Mouse (Mus musculus) intestine, postnatal 0 days (tissue): ENCODE results near the gene Smg5. TPM values are rescaled to one million over a fixed set of nuclear protein-coding genes. Genes with fewer than 3 reads are reported as not detected.

Experiments
- ATAC-seq: fragments of 200-750 bp; cut with Nextera tagmentation; 2 replicates; pipeline ENCODE4 v1.8.0; 2017; ENCODE audit warnings: mild to moderate bottlenecking, moderate TSS enrichment, moderate library complexity
- H3K27ac ChIP-seq: fragments of 300-500 bp; sonication (generic); 2 replicates; pipeline ENCODE4 v1.5.1; 2014; ENCODE audit warnings: mild to moderate bottlenecking, low read depth, low read length, moderate library complexity
- H3K27me3 ChIP-seq: fragments of 300-500 bp; sonication (generic); replicated peaks from 2 replicates; pipeline ENCODE4 v1.6.1; 2014; ENCODE audit warnings: low read length, mixed read lengths; ENCODE audit not compliant: control insufficient read depth, insufficient read depth
- H3K36me3 ChIP-seq: fragments of 300-500 bp; sonication (generic); 2 replicates; pipeline ENCODE4 v1.6.1; 2014; ENCODE audit warnings: mild to moderate bottlenecking, moderate library complexity; ENCODE audit not compliant: control insufficient read depth, insufficient read depth
- H3K4me1 ChIP-seq: fragments of 300-500 bp; sonication (generic); replicated peaks from 2 replicates; pipeline ENCODE4 v1.6.1; 2014; ENCODE audit warnings: antibody characterized with exemption, low read length, mixed read lengths; ENCODE audit not compliant: control insufficient read depth, insufficient read depth
- H3K4me2 ChIP-seq: fragments of 300-500 bp; sonication (generic); replicated peaks from 2 replicates; pipeline ENCODE4 v1.6.1; 2014; ENCODE audit warnings: low read depth, mild to moderate bottlenecking, moderate library complexity
- H3K4me3 ChIP-seq: fragments of 300-500 bp; sonication (generic); 2 replicates; pipeline ENCODE4 v1.5.1; 2014; ENCODE audit warnings: low read depth, low read length
- H3K9ac ChIP-seq: fragments of 300-500 bp; sonication (generic); 2 replicates; pipeline ENCODE4 v1.6.1; 2014; ENCODE audit warnings: mild to moderate bottlenecking, low read depth, low read length
- H3K9me3 ChIP-seq: fragments of 300-500 bp; sonication (generic); 2 replicates; pipeline ENCODE4 v1.6.1; 2016; ENCODE audit warnings: mixed run types; ENCODE audit not compliant: control insufficient read depth
- CTCF ChIP-seq: sonication (generic); IDR thresholded peaks from 2 replicates; pipeline ENCODE4 v1.5.1; 2016; ENCODE audit warnings: low read depth, mild to moderate bottlenecking, control low read depth, antibody characterized with exemption, moderate library complexity
- WGBS: fragments of 180-500 bp; shearing (Covaris S2); extraction: QIAGEN DNeasy Blood & Tissue Kit; methylation state at CpG from one replicate; pipeline ENCODE4 v1.1.7; 2014; 5-methylcytosine and 5-hydroxymethylcytosine counted together
- polyA plus RNA-seq: library from polyadenylated mRNA; unstranded; fragments of >200 nt; fragmentation: Nextera tagmentation; extraction: Ambion mirVana; gene quantifications from 2 replicates; pipeline ENCODE4 v1.2.1, GENCODE M21; 2015

Gene Smg5
- polyA plus RNA-seq, 1 experiment from 2014 or later = 12.6 TPM

- no peak overlapping the region for H3K4me3 ChIP-seq
- peaks cover 99% of the 10 kb centered on the region for H3K36me3 ChIP-seq
- H3K27ac ChIP-seq = no peak overlapping the region
- no peak overlapping the region for H3K9ac ChIP-seq
- ATAC-seq = no peak
- H3K4me2 ChIP-seq = no peak overlapping the region
- H3K9me3 ChIP-seq = no peaks in the 10 kb centered on the region
- no peak for TF ChIP-seq CTCF
- 91% methylated on average over 13 of the region's 13 CpGs for WGBS
- no peaks in the 10 kb centered on the region for H3K27me3 ChIP-seq
- H3K4me1 ChIP-seq = no peaks in the 10 kb centered on the region
Measured at GRCm38 (mm10) chr3:88350732-88351131, 14.7 kb downstream of the Smg5 start.

- Histone ChIP-seq H3K9ac (no peak overlapping the region), H3K4me1 (no peaks in the 10 kb centered on the region), H3K9me3 (no peaks in the 10 kb centered on the region), H3K4me2 (no peak overlapping the region), H3K27ac (no peak overlapping the region), H3K36me3 (peaks cover 100% of the 10 kb centered on the region), H3K4me3 (no peak overlapping the region), H3K27me3 (no peaks in the 10 kb centered on the region)
- no peak for ATAC-seq
- TF ChIP-seq CTCF = no peak
- WGBS = 80% methylated on average over 9 of the region's 9 CpGs
Measured at GRCm38 (mm10) chr3:88352907-88353306, 16.8 kb downstream of the Smg5 start.

DNA sequence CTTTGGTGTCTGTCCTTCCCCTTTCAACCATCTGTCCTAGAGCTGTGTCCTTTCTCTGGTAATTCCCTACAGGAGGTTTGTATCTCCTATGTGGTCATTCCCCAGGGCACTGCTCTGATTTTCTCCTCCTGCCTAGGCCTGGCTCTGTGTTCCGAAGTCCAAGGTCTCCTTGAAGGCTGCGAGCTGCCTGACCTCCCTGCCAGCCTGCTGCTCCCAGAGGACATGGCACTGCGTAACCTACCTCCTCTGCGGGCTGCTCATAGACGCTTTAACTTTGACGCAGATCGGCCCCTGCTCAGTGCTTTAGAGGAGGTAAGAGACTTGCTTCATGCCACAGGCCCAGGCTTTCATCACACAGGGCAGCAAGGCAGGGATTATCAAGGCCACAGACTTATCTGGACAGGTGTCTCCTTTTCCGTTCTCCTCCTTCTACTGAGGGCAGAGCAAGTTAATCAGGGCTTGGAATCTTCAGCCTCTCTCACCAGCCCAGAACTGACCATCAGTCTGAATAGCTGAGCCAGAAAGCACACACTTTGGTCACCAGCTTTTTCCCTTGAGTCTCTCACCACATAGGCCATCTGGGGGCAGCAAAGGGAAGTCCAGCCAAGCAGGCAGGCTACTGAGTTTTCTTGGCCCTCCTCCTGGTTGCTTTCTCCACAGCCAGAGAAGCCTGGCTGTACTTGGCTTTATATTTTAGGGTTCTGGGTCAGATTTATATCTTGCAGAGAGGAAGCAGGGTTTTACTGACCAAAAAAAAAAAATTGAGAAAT, 18.5 kb downstream of the Smg5 start:
- H3K9me3 ChIP-seq = no peaks in the 10 kb centered on the region
- no peak overlapping the region for H3K4me3 ChIP-seq
- peak; percentile 27; the same call in 1 of the 2 replicates for TF ChIP-seq CTCF
- no peak overlapping the region for H3K27ac ChIP-seq
- peaks cover 100% of the 10 kb centered on the region for H3K36me3 ChIP-seq
- H3K27me3 ChIP-seq = no peaks in the 10 kb centered on the region
- no peaks in the 10 kb centered on the region for H3K4me1 ChIP-seq
- no peak overlapping the region for H3K9ac ChIP-seq
- H3K4me2 ChIP-seq = no peak overlapping the region
- no peak for ATAC-seq
- 92% methylated on average over 8 of the region's 8 CpGs for WGBS

DNA sequence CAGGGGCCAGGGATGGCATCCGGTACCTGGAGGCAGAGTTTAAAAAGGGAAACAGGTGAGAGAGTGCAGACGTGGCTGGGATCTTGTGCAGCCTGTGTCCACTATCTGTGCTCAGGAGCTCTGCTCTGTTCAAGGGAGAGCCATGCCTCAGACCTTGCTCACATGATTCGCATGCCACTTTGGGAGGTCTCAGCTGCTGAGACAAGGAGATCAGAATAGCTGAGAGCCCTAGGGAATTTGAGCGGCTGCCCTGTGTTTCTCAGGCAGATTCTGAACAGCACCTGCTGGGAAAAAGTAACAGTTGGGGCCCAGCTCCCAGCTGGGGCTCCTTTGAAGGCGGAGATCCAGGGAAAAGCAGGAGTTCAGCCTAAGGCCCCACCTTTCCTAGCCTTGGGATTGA, 23.5 kb downstream of the Smg5 start:
- Histone ChIP-seq H3K9ac (no peak overlapping the region), H3K9me3 (no peaks in the 10 kb centered on the region), H3K36me3 (peaks cover 81% of the 10 kb centered on the region), H3K27me3 (peaks cover 7% of the 10 kb centered on the region; the same call in 1 of the 2 replicates), H3K27ac (no peak overlapping the region), H3K4me1 (no peaks in the 10 kb centered on the region), H3K4me2 (no peak overlapping the region), H3K4me3 (no peak overlapping the region)
- TF ChIP-seq CTCF = no peak
- no peak for ATAC-seq
- 79% methylated on average over 5 of the region's 5 CpGs for WGBS

DNA sequence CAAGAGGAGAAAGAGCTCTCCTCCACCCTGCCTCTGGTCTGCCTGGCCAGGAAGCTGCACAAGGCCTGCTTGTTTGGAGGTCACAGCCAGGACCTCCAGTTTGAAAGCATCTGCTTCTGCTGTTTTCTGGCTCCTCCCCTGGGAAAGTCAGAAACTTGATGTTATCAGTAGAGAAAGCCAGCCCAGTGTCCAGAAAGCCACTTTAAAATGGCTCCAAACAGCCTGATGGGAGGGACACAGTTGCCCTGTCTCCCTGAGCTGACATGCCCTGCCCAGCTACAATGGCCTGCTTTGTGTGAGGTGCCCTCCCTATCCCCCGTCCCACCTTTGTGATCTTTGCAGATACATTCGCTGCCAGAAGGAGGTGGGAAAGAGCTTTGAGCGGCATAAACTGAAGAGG, 23.9 kb downstream of the Smg5 start:
- H3K4me2 ChIP-seq = no peak overlapping the region
- H3K4me3 ChIP-seq = no peak overlapping the region
- no peak overlapping the region for H3K27ac ChIP-seq
- H3K36me3 ChIP-seq = peaks cover 77% of the 10 kb centered on the region
- H3K4me1 ChIP-seq = no peaks in the 10 kb centered on the region
- WGBS = 72% methylated on average over 3 of the region's 3 CpGs
- peaks cover 11% of the 10 kb centered on the region; the same call in 1 of the 2 replicates for H3K27me3 ChIP-seq
- no peak overlapping the region for H3K9ac ChIP-seq
- no peak for ATAC-seq
- no peaks in the 10 kb centered on the region for H3K9me3 ChIP-seq
- TF ChIP-seq CTCF = no peak

- peaks cover 66% of the 10 kb centered on the region for H3K36me3 ChIP-seq
Measured at GRCm38 (mm10) chr3:88361096-88361495, 25.0 kb downstream of the Smg5 start.

More at GRCm38 (mm10) chr3:88361096-88361495, 25.0 kb downstream of the Smg5 start:
- no peak overlapping the region for H3K27ac ChIP-seq
- TF ChIP-seq CTCF = no peak
- peaks cover 19% of the 10 kb centered on the region for H3K27me3 ChIP-seq
- H3K4me3 ChIP-seq = no peak overlapping the region
- 68% methylated on average over 6 of the region's 6 CpGs for WGBS
- no peak overlapping the region for H3K4me2 ChIP-seq
- no peak for ATAC-seq
- H3K9me3 ChIP-seq = no peaks in the 10 kb centered on the region
- H3K9ac ChIP-seq = no peak overlapping the region
- no peaks in the 10 kb centered on the region for H3K4me1 ChIP-seq
